Mouse (Mus musculus): ENCODE measurements around the gene Dazap2.

- no peak for TF ChIP-seq EP300 (IDR thresholded peaks at IDR 0.05; ENCODE audit: low read depth)
- TF ChIP-seq CTCF (IDR thresholded peaks at IDR 0.05; ENCODE audit: low read depth) = no peak
Measured at GRCm38 (mm10) chr15:100623754-100624153, 8.6 kb downstream of the Dazap2 start.

Data from heart, postnatal 0 days (tissue).